Mouse (Mus musculus) testis, adult 2 months (tissue): Measurements from ENCODE around the gene Pcx.

Experiments used
- CTCF ChIP-seq: fragments of 200-500 bp; IDR thresholded peaks from 2 replicates; pipeline ENCODE4 v1.5.1; 2012; ENCODE audit warnings: low read depth, mild to moderate bottlenecking, inconsistent platforms, low read length, moderate library complexity; ENCODE audit not compliant: control insufficient read depth, insufficient read depth, insufficient replicate concordance
- POLR2A ChIP-seq: fragments of 200-500 bp; IDR thresholded peaks from 2 replicates; pipeline ENCODE4 v1.6.1; 2012; ENCODE audit warnings: low read depth, mild to moderate bottlenecking, inconsistent platforms, low read length, moderate library complexity; ENCODE audit not compliant: control insufficient read depth

DNA sequence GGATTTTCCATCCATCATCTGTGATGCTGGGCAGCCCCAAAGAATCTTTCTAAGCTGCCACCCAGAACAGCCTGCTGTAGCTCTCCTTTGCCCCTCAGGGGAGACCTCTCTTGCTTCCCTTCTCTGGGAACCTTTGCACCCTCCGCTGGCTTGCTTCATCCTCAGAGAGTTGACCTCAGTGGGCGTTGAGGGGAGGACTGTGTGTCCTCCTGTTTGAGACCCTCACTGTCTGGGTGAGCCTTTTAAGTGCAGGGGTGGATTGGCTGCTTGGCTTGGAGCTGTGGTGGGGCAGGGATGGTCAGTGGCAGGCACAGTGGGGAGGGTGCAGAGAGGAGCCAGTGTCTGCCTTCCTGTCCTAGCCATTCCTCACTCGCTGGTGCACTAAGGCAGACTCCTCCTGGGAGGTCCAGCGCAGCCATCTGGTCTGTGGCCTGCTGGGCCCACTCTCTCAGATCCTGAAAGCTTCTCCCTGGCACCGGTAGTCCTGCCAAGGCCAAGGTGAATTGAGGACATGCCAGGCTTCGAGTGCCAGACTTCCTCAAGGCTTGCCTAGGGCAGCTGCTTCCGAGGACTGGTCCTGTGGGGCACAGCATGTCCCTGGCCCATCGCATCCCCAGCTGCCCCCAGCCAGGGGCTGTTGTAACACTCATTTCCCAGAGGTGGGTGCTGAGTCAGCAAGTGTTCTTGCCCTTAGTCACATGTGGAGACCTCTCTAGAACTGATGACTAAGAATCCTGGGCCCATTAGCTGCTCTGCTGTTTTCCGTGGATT lies 17.6 kb upstream of the Pcx start:
- no peak for TF ChIP-seq POLR2A
- no peak for TF ChIP-seq CTCF
